Mouse (Mus musculus): ENCODE results near the gene Gm20517. TPM values are rescaled to one million over a fixed set of nuclear protein-coding genes. Genes with fewer than 3 reads are reported as not detected.

Gene Gm20517
- polyA plus RNA-seq, 1 experiment from 2014 or later, result 2.5 TPM

DNA sequence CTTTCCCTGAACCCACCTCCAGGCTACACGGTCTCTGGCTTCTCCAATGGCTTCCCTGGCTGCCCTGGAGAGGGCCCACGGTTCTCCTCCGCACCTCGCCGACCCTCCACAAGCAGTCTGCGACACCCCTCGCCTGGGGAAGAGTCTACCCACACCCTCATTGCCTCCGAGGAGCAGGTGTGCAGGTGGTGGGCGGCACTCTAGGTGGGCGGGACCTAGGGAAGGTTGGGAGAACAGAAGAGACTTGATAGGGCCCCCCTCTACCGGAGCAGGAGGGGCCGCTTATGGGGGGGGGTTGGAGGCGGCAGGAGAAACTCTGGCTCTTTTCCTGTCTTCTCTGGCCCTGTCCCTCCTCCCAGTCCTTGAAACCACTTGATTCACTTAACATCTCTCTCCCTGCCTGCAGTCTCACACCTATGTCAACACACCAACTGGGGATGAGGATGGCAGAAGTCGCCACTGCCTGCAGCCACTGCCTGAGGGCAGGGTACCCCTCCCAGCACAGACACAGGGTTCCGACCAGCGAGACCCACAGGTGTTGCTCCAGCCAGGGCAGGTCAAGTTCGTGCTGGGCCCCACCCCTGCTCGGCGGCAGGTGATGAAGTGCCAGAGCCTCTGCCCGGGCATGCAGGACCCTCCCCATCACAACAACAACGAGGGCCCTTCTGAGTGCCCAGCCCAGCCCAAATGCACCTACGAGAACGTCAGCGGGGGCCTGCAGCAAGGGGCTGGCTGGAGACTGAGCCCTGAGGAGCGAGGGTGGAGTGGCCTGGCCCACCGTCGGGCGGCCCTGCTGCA is 91.4 kb downstream of the Gm20517 start:
- ATAC-seq (ENCODE audit: low FRiP score), result no peak
- H3K9ac ChIP-seq (replicated peaks), result no peak overlapping the region
- H3K4me1 ChIP-seq, result peaks cover 3% of the 10 kb centered on the region; the same call in 1 of the 2 replicates
- no peaks in the 10 kb centered on the region for H3K9me3 ChIP-seq (replicated peaks)
- WGBS, result 44% methylated on average over 28 of the region's 28 CpGs
- H3K27ac ChIP-seq (replicated peaks), result no peak overlapping the region
- H3K27me3 ChIP-seq (replicated peaks), result 0 out of 2 replicates have a peak, but pooled peaks cover 7% of the 10 kb centered on the region
- H3K36me3 ChIP-seq, result peaks cover 46% of the 10 kb centered on the region
- H3K4me3 ChIP-seq (replicated peaks), result no peak overlapping the region
- H3K4me2 ChIP-seq, result no peak overlapping the region

DNA sequence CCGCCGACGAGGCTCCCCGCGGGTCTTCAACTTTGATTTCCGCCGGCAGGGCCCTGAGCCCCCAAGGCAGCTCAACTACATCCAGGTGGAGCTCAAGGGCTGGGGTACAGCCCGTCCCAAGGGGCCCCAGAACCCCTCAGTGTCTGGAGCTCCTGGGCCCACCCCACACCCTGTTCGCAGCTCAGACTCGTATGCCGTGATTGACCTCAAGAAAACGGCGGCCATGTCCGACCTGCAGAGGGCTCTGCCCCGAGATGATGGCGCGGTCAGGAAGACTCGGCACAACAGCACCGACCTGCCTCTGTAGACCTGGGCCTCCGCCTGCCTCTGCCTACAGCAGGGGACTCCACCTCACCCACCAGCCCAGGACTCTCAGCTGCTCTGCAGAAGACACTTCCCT is 92.2 kb downstream of the Gm20517 start:
- H3K4me2 ChIP-seq, result no peak overlapping the region
- no peak overlapping the region for H3K27ac ChIP-seq (replicated peaks)
- peaks cover 3% of the 10 kb centered on the region; the same call in 1 of the 2 replicates for H3K4me1 ChIP-seq
- no peak overlapping the region for H3K4me3 ChIP-seq (replicated peaks)
- no peak for ATAC-seq (ENCODE audit: low FRiP score)
- 0 out of 2 replicates have a peak, but pooled peaks cover 7% of the 10 kb centered on the region for H3K27me3 ChIP-seq (replicated peaks)
- H3K9me3 ChIP-seq (replicated peaks), result no peaks in the 10 kb centered on the region
- no peak overlapping the region for H3K9ac ChIP-seq (replicated peaks)
- H3K36me3 ChIP-seq, result peaks cover 39% of the 10 kb centered on the region
- 28% methylated on average over 20 of the region's 20 CpGs for WGBS

DNA sequence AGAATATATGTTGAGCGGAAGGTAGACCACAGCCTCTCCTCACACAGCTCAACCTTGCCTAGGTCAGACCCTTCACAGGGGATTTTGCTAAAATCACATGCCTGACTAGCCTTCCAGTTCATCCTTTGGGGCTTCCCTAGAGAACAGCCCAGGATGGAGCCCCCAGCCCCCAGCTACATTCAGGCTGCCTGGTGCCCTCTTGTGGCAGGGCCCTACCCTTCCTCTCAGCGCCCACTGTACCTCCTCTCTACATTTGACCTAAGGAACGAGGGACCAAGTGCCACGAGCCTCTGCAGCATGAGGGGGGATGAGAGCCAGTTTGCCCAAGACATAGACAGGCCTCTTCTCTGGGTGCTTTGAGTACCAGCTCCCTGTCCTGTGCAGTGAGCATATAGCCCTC is 93.3 kb downstream of the Gm20517 start:
- ATAC-seq (ENCODE audit: low FRiP score), result no peak
- H3K9me3 ChIP-seq (replicated peaks), result no peaks in the 10 kb centered on the region
- 85% methylated on average over 4 of the region's 4 CpGs for WGBS
- no peak overlapping the region for H3K4me2 ChIP-seq
- H3K4me1 ChIP-seq, result peaks cover 3% of the 10 kb centered on the region; the same call in 1 of the 2 replicates
- H3K27me3 ChIP-seq (replicated peaks), result 0 out of 2 replicates have a peak, but pooled peaks cover 7% of the 10 kb centered on the region
- H3K27ac ChIP-seq (replicated peaks), result no peak overlapping the region
- no peak overlapping the region for H3K4me3 ChIP-seq (replicated peaks)
- peaks cover 38% of the 10 kb centered on the region for H3K36me3 ChIP-seq
- H3K9ac ChIP-seq (replicated peaks), result no peak overlapping the region

DNA sequence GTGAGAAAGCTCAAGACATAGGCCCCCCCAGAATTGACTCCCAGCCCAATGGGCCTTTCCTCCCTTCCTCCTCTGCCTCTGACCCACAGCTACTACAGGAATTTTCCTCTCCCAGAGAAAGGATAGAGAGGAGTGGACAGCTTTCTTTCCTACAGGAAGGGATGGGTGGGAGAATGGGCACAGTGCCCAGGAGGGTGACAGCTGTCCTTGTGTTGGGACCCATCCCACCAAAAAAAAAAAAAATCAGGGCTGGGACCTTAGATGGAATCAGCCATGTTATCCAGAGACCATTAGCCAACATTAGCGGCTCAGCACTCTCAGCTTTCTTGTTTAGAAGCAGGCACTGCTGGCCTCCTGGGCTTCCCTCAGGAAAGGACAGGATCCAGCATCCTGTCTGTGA is 94.8 kb downstream of the Gm20517 start:
- Histone ChIP-seq H3K36me3 (peaks cover 33% of the 10 kb centered on the region), H3K27ac (replicated peaks) (no peak overlapping the region), H3K4me3 (replicated peaks) (no peak overlapping the region), H3K9me3 (replicated peaks) (no peaks in the 10 kb centered on the region), H3K4me2 (no peak overlapping the region), H3K4me1 (no peaks in the 10 kb centered on the region), H3K9ac (replicated peaks) (no peak overlapping the region), H3K27me3 (replicated peaks) (0 out of 2 replicates have a peak, but pooled peaks cover 7% of the 10 kb centered on the region)
- no peak for ATAC-seq (ENCODE audit: low FRiP score)
- 60% methylated on average over 1 of the region's 1 CpGs for WGBS

DNA sequence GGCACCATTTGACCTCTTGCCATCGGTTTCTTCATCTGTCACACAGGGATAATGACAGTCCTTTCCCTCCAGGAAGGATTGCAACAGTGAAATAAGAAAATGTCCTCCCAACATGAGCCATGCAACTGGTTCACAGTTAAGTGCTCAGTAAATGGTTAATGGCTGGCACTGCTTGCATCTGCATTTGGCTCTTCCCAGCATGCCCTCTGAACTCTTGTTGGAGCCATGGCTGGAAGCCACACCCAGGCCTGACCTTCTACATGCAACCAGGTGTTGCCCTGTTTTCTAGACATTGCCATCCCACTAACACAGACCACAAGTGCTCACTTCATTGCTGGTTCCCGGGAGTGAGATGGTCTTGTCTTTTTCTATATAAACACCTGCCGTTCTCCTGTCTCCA is 96.6 kb downstream of the Gm20517 start:
- ATAC-seq (ENCODE audit: low FRiP score), result no peak
- Histone ChIP-seq H3K9ac (replicated peaks) (no peak overlapping the region), H3K27ac (replicated peaks) (no peak overlapping the region), H3K4me3 (replicated peaks) (no peak overlapping the region), H3K4me1 (peaks cover 2% of the 10 kb centered on the region; the same call in 1 of the 2 replicates), H3K9me3 (replicated peaks) (no peaks in the 10 kb centered on the region), H3K4me2 (no peak overlapping the region), H3K27me3 (replicated peaks) (0 out of 2 replicates have a peak, but pooled peaks cover 1% of the 10 kb centered on the region), H3K36me3 (peaks cover 16% of the 10 kb centered on the region)
- 77% methylated on average over 3 of the region's 3 CpGs for WGBS

DNA sequence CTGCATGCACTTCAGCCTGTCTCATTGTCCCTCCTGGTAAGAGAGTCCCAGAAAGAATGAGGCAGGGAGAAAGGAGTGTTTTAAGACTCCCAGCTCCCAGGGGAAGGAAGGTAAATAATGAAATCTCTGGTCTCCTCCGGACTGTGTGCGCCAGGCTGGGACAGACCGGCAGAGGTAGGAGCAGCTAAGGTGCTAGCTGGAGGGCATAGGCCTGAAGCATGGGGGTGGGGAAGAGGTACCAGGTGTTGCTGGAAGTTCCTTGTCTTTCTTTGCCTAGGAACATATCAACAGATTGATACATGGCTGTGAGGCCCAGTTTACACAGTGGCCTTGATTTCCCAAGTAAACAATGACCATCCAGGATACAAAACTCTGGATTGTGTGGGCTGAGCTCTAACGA is 97.6 kb downstream of the Gm20517 start:
- Histone ChIP-seq H3K9ac (replicated peaks) (no peak overlapping the region), H3K4me3 (replicated peaks) (no peak overlapping the region), H3K27me3 (replicated peaks) (no peaks in the 10 kb centered on the region), H3K9me3 (replicated peaks) (no peaks in the 10 kb centered on the region), H3K27ac (replicated peaks) (no peak overlapping the region), H3K4me2 (no peak overlapping the region), H3K4me1 (peaks cover 4% of the 10 kb centered on the region; the same call in 1 of the 2 replicates), H3K36me3 (0 out of 2 replicates have a peak, but pooled peaks cover 8% of the 10 kb centered on the region)
- ATAC-seq (ENCODE audit: low FRiP score), result no peak
- 78% methylated on average over 4 of the region's 4 CpGs for WGBS

DNA sequence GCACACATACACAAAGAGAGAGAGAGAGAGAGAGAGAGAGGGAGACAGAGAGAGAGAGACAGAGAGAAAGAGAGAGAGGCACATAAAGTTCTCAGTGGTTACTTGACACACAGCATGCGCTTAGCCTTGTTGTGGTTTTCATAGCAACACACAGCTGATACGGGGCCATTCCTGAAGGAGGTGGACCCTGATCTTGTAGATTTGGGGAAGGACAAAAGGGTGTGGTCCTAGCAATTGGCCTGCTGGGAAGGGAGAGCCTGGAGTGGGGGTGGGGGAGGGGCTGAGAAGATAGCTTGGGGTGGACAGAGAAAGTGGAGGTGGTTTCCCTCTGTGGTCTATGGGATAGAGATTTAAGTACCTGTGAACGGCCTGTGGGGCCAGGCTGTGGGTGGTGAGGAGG is 98.6 kb downstream of the Gm20517 start:
- no peak for ATAC-seq (ENCODE audit: low FRiP score)
- Histone ChIP-seq H3K9ac (replicated peaks) (no peak overlapping the region), H3K27me3 (replicated peaks) (no peaks in the 10 kb centered on the region), H3K4me3 (replicated peaks) (no peak overlapping the region), H3K36me3 (no peaks in the 10 kb centered on the region), H3K4me1 (peaks cover 4% of the 10 kb centered on the region; the same call in 1 of the 2 replicates), H3K27ac (replicated peaks) (no peak overlapping the region), H3K4me2 (no peak overlapping the region), H3K9me3 (replicated peaks) (no peaks in the 10 kb centered on the region)
- WGBS, result 73% methylated on average over 3 of the region's 3 CpGs

DNA sequence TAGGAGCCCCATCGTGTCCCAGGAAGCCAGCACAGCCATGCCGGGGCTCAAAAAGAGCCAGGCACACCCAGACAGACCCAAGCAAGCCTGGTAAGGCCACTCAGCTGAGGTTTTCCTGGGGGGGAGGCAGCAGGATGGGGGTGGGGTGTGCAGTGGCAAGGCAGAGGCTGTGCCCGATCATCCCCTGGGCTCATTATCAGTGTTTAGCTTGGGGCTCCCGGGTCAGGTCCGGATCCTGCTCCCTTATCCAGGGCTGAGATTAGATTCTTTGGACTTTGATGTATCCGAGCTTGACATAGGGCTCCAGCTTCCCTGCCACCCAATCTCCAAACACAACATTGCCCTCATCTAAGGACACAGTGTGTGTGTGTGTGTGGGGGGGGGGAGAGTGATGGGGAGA is 100.5 kb downstream of the Gm20517 start:
- Histone ChIP-seq H3K4me1 (peaks cover 4% of the 10 kb centered on the region; the same call in 1 of the 2 replicates), H3K9me3 (replicated peaks) (no peaks in the 10 kb centered on the region), H3K4me3 (replicated peaks) (no peak overlapping the region), H3K27ac (replicated peaks) (no peak overlapping the region), H3K4me2 (no peak overlapping the region), H3K9ac (replicated peaks) (no peak overlapping the region), H3K36me3 (no peaks in the 10 kb centered on the region), H3K27me3 (replicated peaks) (no peaks in the 10 kb centered on the region)
- WGBS, result 83% methylated on average over 6 of the region's 6 CpGs
- ATAC-seq (ENCODE audit: low FRiP score), result no peak

DNA sequence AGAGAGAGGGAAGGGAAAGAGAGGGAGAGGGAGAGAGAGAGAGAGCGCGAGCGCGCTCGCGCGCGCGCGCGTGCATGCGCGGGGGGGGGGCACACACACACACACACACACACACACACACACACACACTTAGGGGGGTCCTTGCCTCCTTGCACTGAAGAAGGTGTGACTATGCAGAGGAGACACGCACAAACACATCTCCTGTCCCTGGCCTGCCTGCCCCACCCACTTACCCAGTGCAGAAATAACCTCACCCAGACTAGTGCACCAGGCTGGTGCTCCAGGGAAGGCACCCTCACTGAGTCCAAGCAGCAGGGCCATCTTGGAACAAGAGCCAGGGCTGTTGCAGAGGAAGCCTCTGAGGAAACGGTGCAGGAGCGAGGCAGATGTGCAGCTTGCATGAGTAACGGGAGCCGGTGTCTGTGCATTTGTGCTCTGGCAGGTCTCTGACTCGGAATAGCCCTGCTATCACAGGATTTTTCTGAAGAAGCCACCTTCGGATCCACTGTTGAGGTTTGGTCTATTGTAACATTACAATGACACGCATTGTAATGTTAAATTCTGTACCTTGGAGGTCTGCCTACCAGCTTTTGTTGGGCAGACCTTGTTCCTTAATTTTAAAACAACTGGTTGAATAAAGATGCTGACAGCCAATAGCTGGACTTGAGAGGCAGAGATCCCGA is 101.6 kb downstream of the Gm20517 start:
- Histone ChIP-seq H3K27me3 (replicated peaks) (no peaks in the 10 kb centered on the region), H3K27ac (replicated peaks) (no peak overlapping the region), H3K9me3 (replicated peaks) (no peaks in the 10 kb centered on the region), H3K4me2 (no peak overlapping the region), H3K36me3 (no peaks in the 10 kb centered on the region), H3K4me3 (replicated peaks) (no peak overlapping the region), H3K4me1 (peaks cover 4% of the 10 kb centered on the region; the same call in 1 of the 2 replicates), H3K9ac (replicated peaks) (no peak overlapping the region)
- ATAC-seq (ENCODE audit: low FRiP score), result no peak
- 51% methylated on average over 22 of the region's 22 CpGs for WGBS

DNA sequence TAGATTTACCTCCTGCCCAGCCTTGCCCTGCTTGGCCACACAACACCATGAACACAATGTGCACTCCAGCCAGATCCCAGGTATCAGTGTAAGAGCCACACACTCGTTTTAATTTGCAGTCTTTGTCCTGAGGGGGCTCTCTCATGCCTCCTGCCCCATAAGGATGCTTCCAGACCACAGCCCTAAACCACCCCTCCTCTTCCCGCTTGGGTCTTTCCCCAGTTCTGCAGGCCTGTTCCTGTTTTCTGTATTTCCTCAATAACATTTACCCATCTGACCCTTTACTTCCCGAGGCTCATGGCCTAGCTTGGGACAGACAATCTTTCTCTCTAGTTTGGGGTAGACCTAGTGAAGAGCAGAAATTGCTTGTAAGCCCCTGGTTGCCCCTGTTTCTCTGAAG is 103.6 kb downstream of the Gm20517 start:
- Histone ChIP-seq H3K4me1 (peaks cover 4% of the 10 kb centered on the region; the same call in 1 of the 2 replicates), H3K27ac (replicated peaks) (no peak overlapping the region), H3K4me2 (no peak overlapping the region), H3K27me3 (replicated peaks) (no peaks in the 10 kb centered on the region), H3K9ac (replicated peaks) (no peak overlapping the region), H3K9me3 (replicated peaks) (no peaks in the 10 kb centered on the region), H3K4me3 (replicated peaks) (no peak overlapping the region), H3K36me3 (no peaks in the 10 kb centered on the region)
- no peak for ATAC-seq (ENCODE audit: low FRiP score)
- WGBS, result 67% methylated on average over 3 of the region's 3 CpGs

DNA sequence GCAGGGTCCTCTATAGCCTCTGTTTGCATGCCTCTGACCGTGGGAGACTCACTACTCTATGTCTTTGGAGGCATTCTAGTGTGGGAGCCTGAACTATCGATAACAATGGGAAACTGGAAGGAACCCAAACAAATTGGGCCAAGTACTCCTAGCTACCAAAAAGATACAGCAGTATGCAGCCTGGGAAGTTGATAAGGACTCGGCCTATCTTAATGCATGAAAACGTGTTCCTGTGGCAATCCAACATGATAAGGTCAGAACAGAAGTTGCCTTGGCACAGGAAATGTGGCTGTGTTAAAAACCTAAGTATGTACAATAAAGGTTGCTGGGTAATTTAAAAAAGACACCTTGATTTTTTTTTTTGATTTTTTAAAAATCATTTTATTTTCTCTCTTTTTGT is 109.8 kb downstream of the Gm20517 start:
- no peak for ATAC-seq (ENCODE audit: low FRiP score)
- no peaks in the 10 kb centered on the region for H3K36me3 ChIP-seq

DNA sequence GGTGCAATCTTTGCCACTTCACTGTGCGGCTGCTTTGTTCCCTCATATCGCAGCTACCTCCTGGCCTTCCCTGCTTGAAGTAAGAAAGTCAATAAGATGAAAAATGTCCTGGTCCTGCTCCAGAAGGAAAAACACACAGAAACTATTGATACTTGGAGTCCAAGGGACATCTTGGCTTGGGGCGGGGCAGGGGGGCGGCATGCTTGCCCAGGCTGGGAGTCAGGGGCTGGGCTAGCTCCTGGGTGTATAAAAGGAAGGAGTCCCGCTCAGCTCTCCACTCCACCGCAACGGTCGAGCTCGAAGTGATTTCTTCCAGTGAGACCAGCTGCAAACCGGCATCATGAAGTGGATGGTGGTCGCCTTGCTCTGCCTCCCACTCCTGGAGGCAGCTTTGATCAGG is 115.2 kb downstream of the Gm20517 start, which contains the start of gene Pgc:
TSS of gene Pgc (plus strand) at position 277 of the 400 bp plus-strand sequence.
- H3K36me3 ChIP-seq, result no peaks in the 10 kb centered on the region
- H3K4me1 ChIP-seq, result no peaks in the 10 kb centered on the region
- no peak within 1 kb of the TSS for H3K4me3 ChIP-seq (replicated peaks)
- H3K9ac ChIP-seq (replicated peaks), result no peak within 1 kb of the TSS
- no peak for ATAC-seq (ENCODE audit: low FRiP score)
- no peak within 1 kb of the TSS for H3K4me2 ChIP-seq
- no peak within 1 kb of the TSS for H3K27ac ChIP-seq (replicated peaks)
- 77% methylated on average over 11 of the region's 11 CpGs for WGBS
- H3K9me3 ChIP-seq (replicated peaks), result no peaks in the 10 kb centered on the region
- H3K27me3 ChIP-seq (replicated peaks), result peaks cover 4% of the 10 kb centered on the region; the same call in 1 of the 2 replicates

More for the DNA sequence above, 109.8 kb downstream of the Gm20517 start:
- Histone ChIP-seq H3K4me1 (no peaks in the 10 kb centered on the region), H3K27ac (replicated peaks) (no peak overlapping the region), H3K4me2 (no peak overlapping the region), H3K9ac (replicated peaks) (no peak overlapping the region), H3K9me3 (replicated peaks) (no peaks in the 10 kb centered on the region), H3K27me3 (replicated peaks) (no peaks in the 10 kb centered on the region), H3K4me3 (replicated peaks) (no peak overlapping the region)
- WGBS, result 90% methylated on average over 4 of the region's 4 CpGs

Measured in neural tube, embryonic 15.5 days (tissue).